Mouse (Mus musculus): Measurements from ENCODE around the gene Dmac1.
"Not testable (repeated sequence)": the region's sequence is repeated elsewhere in the genome, so short reads cannot be mapped to it uniquely, and the experiment has no call there.

Gene Dmac1

GRCm38 (mm10) chr4:75278197-75279175 lies at the start of gene Dmac1:
Dmac1 (minus strand) TSS chr4:75278305.
- peak; percentile 91 for DNase-seq

GRCm38 (mm10) chr4:75315431-75315830 lies 37.3 kb upstream of the Dmac1 start:
- DNase-seq: no peak

GRCm38 (mm10) chr4:75315007-75315406 lies 36.9 kb upstream of the Dmac1 start:
- DNase-seq: no peak

GRCm38 (mm10) chr4:75311918-75312317 lies 33.8 kb upstream of the Dmac1 start:
- DNase-seq: no peak

- no peak for DNase-seq
Observed at GRCm38 (mm10) chr4:75311305-75311704, 33.2 kb upstream of the Dmac1 start.

GRCm38 (mm10) chr4:75300205-75300972 lies 22.3 kb upstream of the Dmac1 start:
- no peak for DNase-seq

GRCm38 (mm10) chr4:75292315-75292714 lies 14.2 kb upstream of the Dmac1 start:
- DNase-seq: no peak

- no peak for DNase-seq
Observed at GRCm38 (mm10) chr4:75291142-75291541, 13.0 kb upstream of the Dmac1 start.

GRCm38 (mm10) chr4:75277467-75278196 lies 473 bp downstream of the Dmac1 start:
- DNase-seq: no peak

- no peak for DNase-seq
Observed at GRCm38 (mm10) chr4:75275737-75276136, 2.4 kb downstream of the Dmac1 start.

- no peak for DNase-seq
Observed at GRCm38 (mm10) chr4:75267866-75268265, 10.2 kb downstream of the Dmac1 start.

- no peak for DNase-seq
Observed at GRCm38 (mm10) chr4:75266773-75267550, 11.1 kb downstream of the Dmac1 start.

- no peak for DNase-seq
Observed at GRCm38 (mm10) chr4:75264219-75264618, 13.9 kb downstream of the Dmac1 start.

- no peak for DNase-seq
Observed at GRCm38 (mm10) chr4:75263556-75264129, 14.5 kb downstream of the Dmac1 start.

GRCm38 (mm10) chr4:75262423-75262822 lies 15.7 kb downstream of the Dmac1 start:
- DNase-seq: no peak

GRCm38 (mm10) chr4:75260156-75260555 lies 17.9 kb downstream of the Dmac1 start:
- DNase-seq: no peak

GRCm38 (mm10) chr4:75259447-75259846 lies 18.7 kb downstream of the Dmac1 start:
- DNase-seq: no peak

GRCm38 (mm10) chr4:75234602-75235001 lies 43.5 kb downstream of the Dmac1 start:
- not testable (repeated sequence) for DNase-seq

Data from liver (tissue).